Mouse (Mus musculus) CH12.LX (cell line): ENCODE measurements at regions not wholly inside any gene's neighbourhood (a gene's known extent, or its start where the extent isn't known, plus 50 kb on each side); places are given as distances from the start of the nearest gene placed in this dataset.

Experiments used
- CTCF ChIP-seq, 2 experiments: IDR thresholded peaks in 1 of 2; conservative IDR thresholded peaks in 1 of 2; 2 replicates each; pipeline ENCODE4 v1.5.1; 2011 to 2012; ENCODE audit warnings: low read depth in 2 of 2, low read length in 2 of 2, improper control_type of control experiment in 1 of 2, inconsistent platforms in 1 of 2, mild to moderate bottlenecking in 1 of 2, moderate library complexity in 1 of 2
- SIN3A ChIP-seq: IDR thresholded peaks from 2 replicates; pipeline ENCODE4 v1.6.1; 2012; ENCODE audit warnings: low read length, improper control_type of control experiment, inconsistent platforms
- ZC3H11A ChIP-seq: IDR thresholded peaks from 2 replicates; pipeline ENCODE4 v1.6.1; 2012; ENCODE audit warnings: low read depth, mild to moderate bottlenecking, inconsistent platforms, low read length, improper control_type of control experiment

DNA sequence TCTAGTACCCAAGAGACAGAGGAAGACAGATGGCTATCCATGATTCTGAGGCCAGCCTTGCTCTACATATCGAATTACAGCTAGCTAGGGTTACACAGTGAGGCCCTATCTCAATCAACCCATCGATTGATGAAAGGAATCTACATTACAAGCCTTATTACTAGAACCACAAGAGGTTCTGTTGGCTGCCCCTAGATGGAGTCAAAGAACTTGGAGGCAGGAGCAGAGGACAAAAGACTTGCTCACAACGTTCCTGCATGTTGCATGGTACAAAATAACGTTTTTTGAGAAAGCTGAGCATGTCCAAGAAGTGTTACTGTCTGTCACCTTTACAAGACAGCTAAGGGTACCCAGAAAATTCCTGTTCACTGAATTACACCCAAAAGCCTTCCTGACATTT lies 129.8 kb downstream of the Usp46 start:
- TF ChIP-seq SIN3A (no peak), CTCF (conservative IDR thresholded peaks at IDR 0.05 in 1 of 2, IDR thresholded peaks at IDR 0.05 in 1 of 2; ENCODE audit: low read depth in 2 of 2, low read length in 2 of 2) (peak in 1 of 2 experiments; percentile 44; a peak in 2 of 4 replicates), ZC3H11A (no peak)
